Mouse (Mus musculus) MEL (cell line): Measurements from ENCODE around the gene 4930503B20Rik. TPM values are rescaled to one million over a fixed set of nuclear protein-coding genes. Genes with fewer than 3 reads are reported as not detected.

Source experiments
- DNase-seq: peaks from one replicate; pipeline ENCODE4 v3.0.0; 2011; ENCODE audit warnings: low read depth, low spot score
- H3K27ac ChIP-seq: 2 replicates; pipeline ENCODE4 v1.5.1; 2012; ENCODE audit warnings: low read depth, mild to moderate bottlenecking, control low read depth, low read length, moderate library complexity; ENCODE audit not compliant: control insufficient read depth
- H3K27me3 ChIP-seq, 2 experiments: fragments of 150-350 bp in 1 of 2; sonication (generic) in 1 of 2; 2 replicates each; pipeline ENCODE4 v1.6.1; 2012; ENCODE audit warnings: low read length in 2 of 2, mild to moderate bottlenecking in 2 of 2, improper control_type of control experiment in 1 of 2, moderate library complexity in 1 of 2; ENCODE audit not compliant: insufficient read depth in 2 of 2, control insufficient read depth in 1 of 2
- H3K36me3 ChIP-seq, 2 experiments: 2 replicates each; pipeline ENCODE4 v1.6.1; 2012 to 2014; ENCODE audit warnings: low read length in 2 of 2, improper control_type of control experiment in 1 of 2, inconsistent platforms in 1 of 2, mild to moderate bottlenecking in 1 of 2; ENCODE audit not compliant: insufficient read depth in 2 of 2, control insufficient read depth in 1 of 2
- H3K4me1 ChIP-seq, 2 experiments: fragments of 150-350 bp in 1 of 2; sonication (generic) in 1 of 2; 2 replicates each; pipeline ENCODE4 v1.6.1; 2012; ENCODE audit warnings: low read length in 2 of 2, improper control_type of control experiment in 1 of 2, mild to moderate bottlenecking in 1 of 2; ENCODE audit not compliant: insufficient read depth in 2 of 2, control insufficient read depth in 1 of 2
- H3K4me3 ChIP-seq, 2 experiments: fragments of 150-350 bp in 1 of 2; sonication (generic) in 1 of 2; 2 replicates each; pipeline ENCODE4 v1.5.1; 2012; ENCODE audit warnings: low read depth in 2 of 2, low read length in 2 of 2, mild to moderate bottlenecking in 2 of 2, moderate library complexity in 2 of 2, control low read depth in 1 of 2, improper control_type of control experiment in 1 of 2; ENCODE audit not compliant: control insufficient read depth in 1 of 2, insufficient read depth in 1 of 2
- H3K79me2 ChIP-seq: 2 replicates; pipeline ENCODE4 v1.6.1; 2012; ENCODE audit warnings: mild to moderate bottlenecking, low read length, moderate library complexity; ENCODE audit not compliant: control insufficient read depth, poor library complexity, insufficient read depth
- H3K9ac ChIP-seq: 2 replicates; pipeline ENCODE4 v1.6.1; 2012; ENCODE audit warnings: low read depth, mild to moderate bottlenecking, control low read depth, low read length, moderate library complexity; ENCODE audit not compliant: control insufficient read depth, poor library complexity, severe bottlenecking
- H3K9me3 ChIP-seq: fragments of 150-350 bp; sonication (generic); replicated peaks from 2 replicates; pipeline ENCODE4 v1.6.1; 2012; ENCODE audit warnings: mild to moderate bottlenecking, low read length, improper control_type of control experiment, moderate library complexity; ENCODE audit not compliant: insufficient read depth
- BHLHE40 ChIP-seq: IDR thresholded peaks from 2 replicates; pipeline ENCODE4 v1.6.1; 2012; ENCODE audit warnings: low read depth, mild to moderate bottlenecking, inconsistent platforms, low read length, improper control_type of control experiment, borderline replicate concordance
- CHD1 ChIP-seq: IDR thresholded peaks from 2 replicates; pipeline ENCODE4 v1.6.1; 2012; ENCODE audit warnings: low read depth, mild to moderate bottlenecking, inconsistent platforms, low read length, improper control_type of control experiment
- CHD2 ChIP-seq: IDR thresholded peaks from 2 replicates; pipeline ENCODE4 v1.6.1; 2011; ENCODE audit warnings: low read length, improper control_type of control experiment
- ELF1 ChIP-seq: IDR thresholded peaks from 2 replicates; pipeline ENCODE4 v1.6.1; 2014; ENCODE audit warnings: low read depth, mild to moderate bottlenecking, inconsistent platforms, low read length, improper control_type of control experiment, moderate library complexity
- EP300 ChIP-seq, 2 experiments: IDR thresholded peaks; 2 replicates each; pipeline ENCODE4 v1.6.1; 2011; ENCODE audit warnings: improper control_type of control experiment in 2 of 2, low read length in 2 of 2, low read depth in 1 of 2, mild to moderate bottlenecking in 1 of 2
- ETS1 ChIP-seq: IDR thresholded peaks from 2 replicates; pipeline ENCODE4 v1.6.1; 2012; ENCODE audit warnings: low read depth, mild to moderate bottlenecking, inconsistent platforms, low read length, improper control_type of control experiment, moderate library complexity
- GABPA ChIP-seq: IDR thresholded peaks from 2 replicates; pipeline ENCODE4 v1.6.1; 2012; ENCODE audit warnings: low read depth, mild to moderate bottlenecking, inconsistent platforms, low read length, improper control_type of control experiment, moderate library complexity
- GATA1 ChIP-seq: IDR thresholded peaks from 2 replicates; pipeline ENCODE4 v1.6.1; 2011; ENCODE audit warnings: low read depth, low read length, improper control_type of control experiment
- JUND ChIP-seq: IDR thresholded peaks from 2 replicates; pipeline ENCODE4 v1.6.1; 2011; ENCODE audit warnings: low read depth, mild to moderate bottlenecking, improper control_type of control experiment, low read length
- MAFK ChIP-seq: IDR thresholded peaks from 2 replicates; pipeline ENCODE4 v1.6.1; 2011; ENCODE audit warnings: low read depth, mild to moderate bottlenecking, low read length, improper control_type of control experiment, borderline replicate concordance
- MAX ChIP-seq: IDR thresholded peaks from 2 replicates; pipeline ENCODE4 v1.6.1; 2011; ENCODE audit warnings: low read length, improper control_type of control experiment
- MAZ ChIP-seq: IDR thresholded peaks from 2 replicates; pipeline ENCODE4 v1.6.1; 2012; ENCODE audit warnings: low read depth, mild to moderate bottlenecking, inconsistent platforms, low read length, improper control_type of control experiment
- MEF2A ChIP-seq: IDR thresholded peaks from 2 replicates; pipeline ENCODE4 v1.6.1; 2014; ENCODE audit warnings: low read depth, mild to moderate bottlenecking, inconsistent platforms, low read length, improper control_type of control experiment; ENCODE audit not compliant: poor library complexity, insufficient replicate concordance, severe bottlenecking; ENCODE audit errors: extremely low read depth
- MYC ChIP-seq: IDR thresholded peaks from 2 replicates; pipeline ENCODE4 v1.6.1; 2011; ENCODE audit warnings: low read depth, mild to moderate bottlenecking, low read length, improper control_type of control experiment, moderate library complexity
- POLR2A ChIP-seq, 2 experiments: IDR thresholded peaks; 2 replicates each; pipeline ENCODE4 v1.6.1; 2011 to 2012; ENCODE audit warnings: low read length in 2 of 2, mild to moderate bottlenecking in 2 of 2, control low read depth in 1 of 2, improper control_type of control experiment in 1 of 2, low read depth in 1 of 2, moderate library complexity in 1 of 2; ENCODE audit not compliant: control insufficient read depth in 1 of 2, insufficient read depth in 1 of 2, poor library complexity in 1 of 2
- POLR2AphosphoS5 ChIP-seq: IDR thresholded peaks from 2 replicates; pipeline ENCODE4 v1.6.1; 2012; ENCODE audit warnings: low read depth, borderline replicate concordance, mild to moderate bottlenecking, inconsistent platforms, low read length, moderate library complexity, mixed read lengths
- RAD21 ChIP-seq: IDR thresholded peaks from 2 replicates; pipeline ENCODE4 v1.6.1; 2011; ENCODE audit warnings: mild to moderate bottlenecking, low read depth, low read length, improper control_type of control experiment
- RCOR1 ChIP-seq: IDR thresholded peaks from 2 replicates; pipeline ENCODE4 v1.6.1; 2012; ENCODE audit warnings: low read depth, mild to moderate bottlenecking, inconsistent platforms, low read length, improper control_type of control experiment
- SMC3 ChIP-seq: IDR thresholded peaks from 2 replicates; pipeline ENCODE4 v1.6.1; 2011; ENCODE audit warnings: low read depth, low read length, improper control_type of control experiment
- TAL1 ChIP-seq: IDR thresholded peaks from 2 replicates; pipeline ENCODE4 v1.6.1; 2012; ENCODE audit warnings: mild to moderate bottlenecking, inconsistent platforms, low read length, moderate library complexity, mixed read lengths
- TCF12 ChIP-seq: IDR thresholded peaks from 2 replicates; pipeline ENCODE4 v1.6.1; 2014; ENCODE audit warnings: low read depth, mild to moderate bottlenecking, inconsistent platforms, low read length, improper control_type of control experiment, moderate library complexity
- USF1 ChIP-seq: IDR thresholded peaks from 2 replicates; pipeline ENCODE4 v1.6.1; 2014; ENCODE audit warnings: low read depth, mild to moderate bottlenecking, inconsistent platforms, low read length, improper control_type of control experiment, moderate library complexity
- ZC3H11A ChIP-seq: IDR thresholded peaks from 2 replicates; pipeline ENCODE4 v1.6.1; 2012; ENCODE audit warnings: low read depth, mild to moderate bottlenecking, inconsistent platforms, low read length, improper control_type of control experiment
- ZKSCAN1 ChIP-seq: IDR thresholded peaks from 2 replicates; pipeline ENCODE4 v1.6.1; 2012; ENCODE audit warnings: low read depth, mild to moderate bottlenecking, inconsistent platforms, low read length, improper control_type of control experiment, moderate library complexity
- ZMIZ1 ChIP-seq: IDR thresholded peaks from 2 replicates; pipeline ENCODE4 v1.6.1; 2012; ENCODE audit warnings: low read depth, mild to moderate bottlenecking, inconsistent platforms, low read length, improper control_type of control experiment, moderate library complexity
- polyA plus RNA-seq, 2 experiments: library from polyadenylated mRNA; stranded (reverse) in 1 of 2; unstranded in 1 of 2; fragments of >175 nt in 1 of 2; fragments of >200 nt in 1 of 2; gene quantifications; 2 replicates each; pipeline versions ENCODE4 v1.2.1 to v1.2.4; 2012; ENCODE audit warnings: low replicate concordance in 2 of 2, low read depth in 1 of 2; ENCODE audit not compliant: insufficient read length in 2 of 2, insufficient read depth in 1 of 2, missing spikeins in 1 of 2
- total RNA-seq: library from RNA; depleted of rRNA; stranded (reverse); fragments of 300-350 nt; gene quantifications from 2 replicates; pipeline ENCODE4 v1.2.3, GENCODE M21; 2012

4930503B20Rik gene
- total and polyA plus RNA-seq, 3 experiments = 0.08 TPM; not detected in 2

GRCm38 (mm10) chr3:146599198-146599900, 51.8 kb downstream of the 4930503B20Rik start:
- Histone ChIP-seq H3K79me2 (no peaks in the 10 kb centered on the region), H3K9ac (no peak overlapping the region), H3K4me1 (no peaks in the 10 kb centered on the region), H3K36me3 (no peaks in the 10 kb centered on the region), H3K27ac (no peak overlapping the region), H3K27me3 (peaks cover 0 to 2% of the 10 kb centered on the region in 2 experiments; a peak in 1 of 4 replicates), H3K9me3 (no peaks in the 10 kb centered on the region), H3K4me3 (no peak overlapping the region)
- no peak for DNase-seq
- TF ChIP-seq CHD1 (no peak), ELF1 (no peak), ZC3H11A (no peak), JUND (no peak), BHLHE40 (no peak), USF1 (no peak), RCOR1 (no peak), ETS1 (no peak), MAZ (no peak), GATA1 (no peak), MYC (no peak), MAX (no peak), CHD2 (no peak), SMC3 (no peak), GABPA (no peak), RAD21 (no peak), POLR2AphosphoS5 (no peak)

GRCm38 (mm10) chr3:146598411-146598810, 52.7 kb downstream of the 4930503B20Rik start:
- H3K27me3 ChIP-seq = peaks cover 0 to 2% of the 10 kb centered on the region in 2 experiments; a peak in 1 of 4 replicates
- no peaks in the 10 kb centered on the region for H3K9me3 ChIP-seq
- DNase-seq = no peak
- no peak overlapping the region for H3K27ac ChIP-seq
- no peaks in the 10 kb centered on the region for H3K79me2 ChIP-seq
- no peak for TF ChIP-seq EP300 (IDR thresholded peaks at IDR 0.05; ENCODE audit: low read depth in 1 of 2, low read length in 2 of 2)
- TF ChIP-seq POLR2A (IDR thresholded peaks at IDR 0.05; ENCODE audit: control insufficient read depth in 1 of 2, insufficient read depth in 1 of 2, low read depth in 1 of 2, low read length in 2 of 2, poor library complexity in 1 of 2) = no peak
- TF ChIP-seq MYC = no peak
- TF ChIP-seq RCOR1 = no peak
- TF ChIP-seq ETS1 = no peak
- TF ChIP-seq ZKSCAN1 = no peak
- no peak for TF ChIP-seq TCF12
- no peak for TF ChIP-seq TAL1
- no peak for TF ChIP-seq BHLHE40
- no peak for TF ChIP-seq MAFK
- TF ChIP-seq MEF2A = no peak
- TF ChIP-seq MAX = no peak
- TF ChIP-seq POLR2AphosphoS5 = no peak
- no peak for TF ChIP-seq ZMIZ1
- no peak for TF ChIP-seq GABPA
- TF ChIP-seq, all 39 proteins: peak for 0
- H3K4me3 ChIP-seq = no peak overlapping the region
- no peaks in the 10 kb centered on the region for H3K36me3 ChIP-seq
- no peaks in the 10 kb centered on the region for H3K4me1 ChIP-seq
- no peak overlapping the region for H3K9ac ChIP-seq
